Mouse (Mus musculus) CH12.LX (cell line): ENCODE results near the gene Sdr39u1. TPM values are rescaled to one million over a fixed set of nuclear protein-coding genes. Genes with fewer than 3 reads are reported as not detected.

Experiments
- DNase-seq: peaks from one replicate; pipeline ENCODE4 v3.0.0-alpha.2; 2013; ENCODE audit errors: extremely low read depth
- H3K27ac ChIP-seq: 2 replicates; pipeline ENCODE4 v1.5.1; 2012; ENCODE audit warnings: low read depth, mild to moderate bottlenecking, control low read depth, moderate library complexity; ENCODE audit not compliant: insufficient read depth
- H3K27me3 ChIP-seq: replicated peaks from 2 replicates; pipeline ENCODE3; 2012; ENCODE audit warnings: inconsistent platforms
- H3K36me3 ChIP-seq, 2 experiments: replicated peaks in 1 of 2; 2 replicates each; pipeline versions ENCODE3 to v1.6.1; 2012; ENCODE audit warnings: inconsistent platforms in 1 of 2, low read length in 1 of 2, mild to moderate bottlenecking in 1 of 2, mixed read lengths in 1 of 2, moderate library complexity in 1 of 2; ENCODE audit not compliant: control insufficient read depth in 1 of 2, insufficient read depth in 1 of 2
- H3K4me1 ChIP-seq, 2 experiments: 2 replicates each; pipeline ENCODE4 v1.6.1; 2012; ENCODE audit warnings: inconsistent platforms in 1 of 2, moderate library complexity in 1 of 2; ENCODE audit not compliant: insufficient read depth in 2 of 2, control insufficient read depth in 1 of 2
- H3K4me2 ChIP-seq: 2 replicates; pipeline ENCODE4 v1.6.1; 2012; ENCODE audit warnings: low read depth, mild to moderate bottlenecking, control low read depth; ENCODE audit not compliant: poor library complexity, insufficient read depth, severe bottlenecking
- H3K4me3 ChIP-seq, 3 experiments: fragments of 150-350 bp in 1 of 3; sonication (generic) in 1 of 3; replicated peaks in 1 of 3; 2 replicates each; pipeline versions ENCODE3 to v1.5.1; 2011 to 2012; ENCODE audit warnings: low read depth in 2 of 3, low read length in 2 of 3, mild to moderate bottlenecking in 2 of 3, moderate library complexity in 2 of 3, control low read depth in 1 of 3, improper control_type of control experiment in 1 of 3, inconsistent platforms in 1 of 3, mixed read lengths in 1 of 3; ENCODE audit not compliant: poor library complexity in 1 of 3
- H3K79me2 ChIP-seq: replicated peaks from 2 replicates; pipeline ENCODE4 v1.6.1; 2012; ENCODE audit warnings: mild to moderate bottlenecking, moderate library complexity; ENCODE audit not compliant: control insufficient read depth, poor library complexity, insufficient read depth, severe bottlenecking; ENCODE audit errors: extremely low read depth
- H3K9ac ChIP-seq: 2 replicates; pipeline ENCODE4 v1.6.1; 2012; ENCODE audit warnings: low read depth, mild to moderate bottlenecking, control low read depth, moderate library complexity; ENCODE audit not compliant: insufficient read depth
- H3K9me3 ChIP-seq: replicated peaks from 2 replicates; pipeline ENCODE3; 2012; ENCODE audit warnings: low read length, inconsistent platforms, mixed read lengths
- CHD1 ChIP-seq: IDR thresholded peaks from 2 replicates; pipeline ENCODE4 v1.6.1; 2012; ENCODE audit warnings: low read depth, low read length, improper control_type of control experiment, inconsistent platforms
- CHD2 ChIP-seq: IDR thresholded peaks from 2 replicates; pipeline ENCODE4 v1.6.1; 2011; ENCODE audit warnings: low read length, improper control_type of control experiment
- CTCF ChIP-seq, 2 experiments: IDR thresholded peaks in 1 of 2; conservative IDR thresholded peaks in 1 of 2; 2 replicates each; pipeline ENCODE4 v1.5.1; 2011 to 2012; ENCODE audit warnings: low read depth in 2 of 2, low read length in 2 of 2, improper control_type of control experiment in 1 of 2, inconsistent platforms in 1 of 2, mild to moderate bottlenecking in 1 of 2, moderate library complexity in 1 of 2
- ELF1 ChIP-seq: IDR thresholded peaks from 2 replicates; pipeline ENCODE4 v1.6.1; 2014; ENCODE audit warnings: low read depth, mild to moderate bottlenecking, inconsistent platforms, low read length, improper control_type of control experiment
- ETS1 ChIP-seq: conservative IDR thresholded peaks from 2 replicates; pipeline ENCODE4 v1.6.1; 2012; ENCODE audit warnings: low read depth, mild to moderate bottlenecking, inconsistent platforms, low read length, improper control_type of control experiment, moderate library complexity
- HCFC1 ChIP-seq: IDR thresholded peaks from 2 replicates; pipeline ENCODE4 v1.6.1; 2012; ENCODE audit warnings: low read depth, mild to moderate bottlenecking, inconsistent platforms, low read length, improper control_type of control experiment
- JUN ChIP-seq: IDR thresholded peaks from 2 replicates; pipeline ENCODE4 v1.6.1; 2011; ENCODE audit warnings: low read depth, mild to moderate bottlenecking, low read length, improper control_type of control experiment, moderate library complexity; ENCODE audit not compliant: insufficient read depth
- MAFK ChIP-seq: IDR thresholded peaks from 2 replicates; pipeline ENCODE4 v1.6.1; 2011; ENCODE audit warnings: low read length, improper control_type of control experiment; ENCODE audit not compliant: insufficient replicate concordance
- MAZ ChIP-seq: IDR thresholded peaks from 2 replicates; pipeline ENCODE4 v1.6.1; 2012; ENCODE audit warnings: low read depth, mild to moderate bottlenecking, inconsistent platforms, low read length, improper control_type of control experiment, moderate library complexity
- MEF2A ChIP-seq: IDR thresholded peaks from 2 replicates; pipeline ENCODE4 v1.6.1; 2014; ENCODE audit warnings: low read depth, mild to moderate bottlenecking, inconsistent platforms, low read length, improper control_type of control experiment, borderline replicate concordance
- MXI1 ChIP-seq: IDR thresholded peaks from 2 replicates; pipeline ENCODE4 v1.6.1; 2011; ENCODE audit warnings: mild to moderate bottlenecking, low read depth, low read length, improper control_type of control experiment
- NELFE ChIP-seq: IDR thresholded peaks from 2 replicates; pipeline ENCODE4 v1.6.1; 2011; ENCODE audit warnings: low read depth, low read length, improper control_type of control experiment
- NRF1 ChIP-seq: IDR thresholded peaks from 2 replicates; pipeline ENCODE4 v1.6.1; 2014; ENCODE audit warnings: low read depth, mild to moderate bottlenecking, inconsistent platforms, low read length, improper control_type of control experiment, moderate library complexity
- PAX5 ChIP-seq: IDR thresholded peaks from 2 replicates; pipeline ENCODE4 v1.6.1; 2012; ENCODE audit warnings: low read length, inconsistent platforms, mixed read lengths
- POLR2AphosphoS2 ChIP-seq: IDR thresholded peaks from 2 replicates; pipeline ENCODE4 v1.6.1; 2011; ENCODE audit warnings: low read depth, low read length, improper control_type of control experiment
- RAD21 ChIP-seq: IDR thresholded peaks from 2 replicates; pipeline ENCODE4 v1.6.1; 2011; ENCODE audit warnings: low read depth, mild to moderate bottlenecking, low read length, improper control_type of control experiment, moderate library complexity
- RCOR1 ChIP-seq: conservative IDR thresholded peaks from 2 replicates; pipeline ENCODE4 v1.6.1; 2012; ENCODE audit warnings: low read depth, mild to moderate bottlenecking, inconsistent platforms, low read length, improper control_type of control experiment
- SMC3 ChIP-seq: IDR thresholded peaks from 2 replicates; pipeline ENCODE4 v1.6.1; 2011; ENCODE audit warnings: low read depth, low read length, improper control_type of control experiment
- TBP ChIP-seq: conservative IDR thresholded peaks from 2 replicates; pipeline ENCODE4 v1.6.1; 2011; ENCODE audit warnings: low read depth, low read length, improper control_type of control experiment
- UBTF ChIP-seq: IDR thresholded peaks from 2 replicates; pipeline ENCODE4 v1.6.1; 2012; ENCODE audit warnings: low read depth, mild to moderate bottlenecking, inconsistent platforms, low read length, improper control_type of control experiment, moderate library complexity
- USF1 ChIP-seq: IDR thresholded peaks from 2 replicates; pipeline ENCODE4 v1.6.1; 2014; ENCODE audit warnings: low read depth, mild to moderate bottlenecking, inconsistent platforms, low read length, improper control_type of control experiment
- ZC3H11A ChIP-seq: IDR thresholded peaks from 2 replicates; pipeline ENCODE4 v1.6.1; 2012; ENCODE audit warnings: low read depth, mild to moderate bottlenecking, inconsistent platforms, low read length, improper control_type of control experiment
- ZKSCAN1 ChIP-seq: IDR thresholded peaks from 2 replicates; pipeline ENCODE4 v1.6.1; 2012; ENCODE audit warnings: low read depth, inconsistent platforms, low read length, improper control_type of control experiment, borderline replicate concordance
- dilution Hi-C: fragments of 300-500 bp; cut with MboI; formaldehyde crosslinking; loops from 2 replicates; pipeline ENCODE4 v1.14.3; 2020; ENCODE audit warnings: low sequenced_read_pairs; ENCODE audit not compliant: extremely low pct_unique_long_range_greater_than_20kb, extremely low pct_ligation_motif_present
- in situ Hi-C: fragments of 300-500 bp; cut with MboI; formaldehyde crosslinking; loops from 3 replicates; pipeline ENCODE4 v1.14.3; 2019; ENCODE audit warnings: low sequenced_read_pairs, low pct_ligation_motif_present, low pct_unique_long_range_greater_than_20kb, mixed read lengths
- polyA plus RNA-seq: library from polyadenylated mRNA; unstranded; fragments of >175 nt; gene quantifications from 2 replicates; pipeline ENCODE4 v1.2.1, GENCODE M21; 2012; ENCODE audit warnings: low read depth; ENCODE audit not compliant: insufficient read length
- total RNA-seq, 2 experiments: library from RNA; depleted of rRNA; stranded (reverse); fragments of 300-350 nt in 1 of 2; fragments of >200 nt in 1 of 2; gene quantifications; 2 replicates each; pipeline ENCODE4 v1.2.3; 2012 to 2014

Sdr39u1 gene
- total and polyA plus RNA-seq, 3 experiments: 61.4 to 90.8 (median 66.7) TPM

DNA sequence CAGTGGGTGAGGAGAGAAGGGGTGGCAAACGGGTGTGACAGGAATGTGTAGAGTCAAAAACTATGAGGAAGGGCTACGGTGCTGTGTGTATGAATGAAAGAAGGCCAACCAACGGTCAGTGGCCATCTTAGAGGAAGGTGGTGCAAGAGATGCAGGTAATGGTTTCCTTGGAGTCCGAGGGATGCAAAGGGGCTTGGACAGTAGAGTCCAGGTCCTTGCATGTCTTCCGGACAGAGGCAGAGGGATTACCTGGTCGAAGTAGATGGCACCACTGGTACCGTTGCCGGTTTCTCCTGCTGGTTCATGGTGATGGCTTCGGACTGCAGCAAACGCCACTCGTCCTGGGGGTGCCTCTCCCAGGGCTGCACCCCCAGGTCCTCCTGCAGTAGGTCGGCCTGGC, 16.4 kb downstream of the Sdr39u1 start:
- no peak overlapping the region for H3K9ac ChIP-seq
- no peak for DNase-seq
- TF ChIP-seq SMC3 (no peak), MEF2A (no peak), CHD2 (no peak), NELFE (no peak), HCFC1 (no peak), TBP (no peak), ZC3H11A (no peak), JUN (no peak), PAX5 (no peak), MAZ (no peak), NRF1 (no peak), RCOR1 (no peak), MXI1 (no peak), ZKSCAN1 (no peak), CTCF (conservative IDR thresholded peaks at IDR 0.05 in 1 of 2, IDR thresholded peaks at IDR 0.05 in 1 of 2; ENCODE audit: low read depth in 2 of 2, low read length in 2 of 2) (no peak)
- no peak overlapping the region for H3K27ac ChIP-seq
- H3K9me3 ChIP-seq: no peaks in the 10 kb centered on the region
- no peak overlapping the region for H3K4me3 ChIP-seq
- H3K4me1 ChIP-seq: peaks cover 40 to 71% of the 10 kb centered on the region in 2 experiments
- peaks cover 15% of the 10 kb centered on the region for H3K79me2 ChIP-seq
- in situ Hi-C loops (no loop called here), dilution Hi-C loops (no loop called here)
- H3K27me3 ChIP-seq: no peaks in the 10 kb centered on the region
- peaks cover 20 to 24% of the 10 kb centered on the region in 2 experiments for H3K36me3 ChIP-seq
- H3K4me2 ChIP-seq: no peak overlapping the region

DNA sequence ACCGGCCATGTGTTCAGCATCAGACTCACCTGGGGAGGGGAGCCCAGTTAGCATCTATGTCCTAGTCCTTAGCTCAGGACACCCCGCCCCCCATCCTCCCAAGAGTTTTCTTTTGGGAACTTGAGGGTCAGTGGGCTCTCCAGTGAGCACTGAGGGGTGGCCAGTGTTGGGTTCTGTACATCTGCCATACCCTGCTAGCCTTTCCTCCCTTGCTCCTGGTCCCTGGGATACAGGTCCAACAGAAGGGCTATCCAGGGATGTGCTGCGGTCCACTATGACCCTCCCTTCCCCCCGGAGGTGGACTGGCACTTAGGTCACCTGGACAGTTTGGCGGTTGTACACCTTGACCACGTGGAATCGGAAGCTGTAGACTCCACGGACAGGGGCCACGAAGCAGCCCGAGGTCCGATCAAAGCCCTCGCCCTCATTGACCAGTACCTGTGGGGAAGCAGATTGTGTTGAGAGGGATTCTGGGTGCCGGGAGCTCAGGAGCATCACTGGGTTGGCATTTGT, 16.9 kb downstream of the Sdr39u1 start:
- Histone ChIP-seq H3K36me3 (peaks cover 16 to 19% of the 10 kb centered on the region in 2 experiments), H3K4me2 (no peak overlapping the region), H3K27me3 (no peaks in the 10 kb centered on the region), H3K9me3 (no peaks in the 10 kb centered on the region), H3K4me3 (no peak overlapping the region), H3K4me1 (peaks cover 40 to 69% of the 10 kb centered on the region in 2 experiments), H3K9ac (no peak overlapping the region), H3K79me2 (peaks cover 11% of the 10 kb centered on the region), H3K27ac (no peak overlapping the region)
- in situ Hi-C loops (no loop called here), dilution Hi-C loops (no loop called here)
- TF ChIP-seq UBTF (no peak), ZC3H11A (no peak), PAX5 (no peak), NRF1 (no peak), RAD21 (no peak), ETS1 (no peak), MAFK (no peak), TBP (no peak), USF1 (no peak), POLR2AphosphoS2 (no peak), CTCF (conservative IDR thresholded peaks at IDR 0.05 in 1 of 2, IDR thresholded peaks at IDR 0.05 in 1 of 2; ENCODE audit: low read depth in 2 of 2, low read length in 2 of 2) (no peak), CHD1 (no peak), ELF1 (no peak), MXI1 (no peak)
- no peak for DNase-seq
